Mouse (Mus musculus) macrophage (primary cell): ENCODE results near the gene Fhad1. TPM values are rescaled to one million over a fixed set of nuclear protein-coding genes. Genes with fewer than 3 reads are reported as not detected.

Source experiments
- H3K27ac ChIP-seq: fragments of 350-480 bp; formaldehyde crosslinking; 2 replicates; pipeline ENCODE4 v1.9.0; 2021
- H3K36me3 ChIP-seq: fragments of 350-480 bp; formaldehyde crosslinking; 2 replicates; pipeline ENCODE4 v1.9.0; 2021; ENCODE audit errors: inconsistent target
- H3K4me3 ChIP-seq: fragments of 350-480 bp; formaldehyde crosslinking; 2 replicates; pipeline ENCODE4 v1.9.0; 2021; ENCODE audit errors: inconsistent target
- H3K79me2 ChIP-seq: fragments of 350-480 bp; formaldehyde crosslinking; 2 replicates; pipeline ENCODE4 v1.9.0; 2021; ENCODE audit errors: inconsistent target
- WGBS: methylation state at CpG from one replicate; pipeline ENCODE4 v1.1.7; 2026; ENCODE audit warnings: inconsistent platforms; ENCODE audit not compliant: missing documents; 5-methylcytosine and 5-hydroxymethylcytosine counted together
- polyA plus RNA-seq: library from polyadenylated mRNA; stranded (reverse); fragments of 250-400 nt; gene quantifications from 3 replicates; pipeline ENCODE4 v1.2.4, GENCODE M21; 2018; ENCODE audit warnings: inconsistent platforms

Fhad1 gene
- polyA plus RNA-seq, 1 experiment from 2014 or later, result 5.4 TPM

DNA sequence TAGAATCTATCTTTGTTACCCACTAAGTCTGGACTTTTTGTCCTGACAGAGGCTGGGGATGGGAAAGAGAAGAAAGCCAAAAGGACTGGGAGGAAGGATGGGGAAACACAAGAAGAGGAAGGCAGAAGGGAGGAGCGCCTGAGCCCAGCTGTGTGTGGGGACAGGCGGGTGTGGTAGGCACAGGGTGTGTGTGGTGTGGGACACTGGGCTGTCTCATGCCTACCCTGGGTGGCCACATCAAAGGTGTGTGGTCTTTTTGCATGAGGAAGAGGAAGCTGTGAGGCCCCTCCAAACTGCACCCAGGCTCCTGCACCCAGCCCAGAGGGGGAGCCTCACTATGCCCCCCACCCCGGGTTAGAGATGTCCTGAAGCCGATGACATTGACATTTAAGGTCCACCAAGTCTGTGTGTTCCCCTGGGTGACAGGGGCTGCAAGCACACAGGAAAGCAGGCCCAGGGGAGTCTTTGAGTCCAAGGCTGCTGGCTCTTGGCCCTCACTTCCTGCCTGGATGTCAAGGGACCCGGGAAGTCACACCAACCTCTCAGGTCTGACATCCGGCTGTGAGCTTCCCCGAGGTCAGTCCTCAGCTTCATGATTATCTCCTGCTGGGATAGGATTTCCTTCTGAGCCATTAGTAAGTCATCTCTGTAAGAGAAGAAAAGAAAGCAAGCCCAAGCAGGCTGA lies 97.0 kb downstream of the Fhad1 start:
- WGBS, result 34% methylated on average over 7 of the region's 7 CpGs
- H3K4me3 ChIP-seq, result no peak overlapping the region
- H3K79me2 ChIP-seq, result no peaks in the 10 kb centered on the region
- no peak overlapping the region for H3K27ac ChIP-seq
- no peaks in the 10 kb centered on the region for H3K36me3 ChIP-seq

DNA sequence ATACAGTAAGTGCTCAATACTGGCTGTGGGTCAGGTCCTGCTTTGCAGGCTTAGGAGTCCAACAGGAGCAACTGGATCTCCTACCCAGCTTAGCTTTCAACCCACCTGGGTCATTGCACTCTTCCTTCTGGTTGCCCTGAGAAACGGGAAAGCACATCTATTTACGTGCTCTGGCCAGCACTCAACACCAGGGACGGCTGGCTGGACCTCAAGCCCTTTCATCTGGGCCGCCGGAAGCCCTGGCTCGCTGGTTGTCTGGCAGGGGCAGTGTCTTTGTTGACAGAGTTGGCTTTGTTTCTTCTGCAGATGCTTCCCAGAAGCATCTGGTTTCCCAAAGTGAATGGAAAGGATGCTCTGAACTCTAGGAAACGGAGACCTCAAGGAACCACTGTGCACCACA lies 100.8 kb downstream of the Fhad1 start:
- Histone ChIP-seq H3K79me2 (no peaks in the 10 kb centered on the region), H3K4me3 (no peak overlapping the region), H3K36me3 (no peaks in the 10 kb centered on the region), H3K27ac (no peak overlapping the region)
- 93% methylated on average over 7 of the region's 7 CpGs for WGBS

DNA sequence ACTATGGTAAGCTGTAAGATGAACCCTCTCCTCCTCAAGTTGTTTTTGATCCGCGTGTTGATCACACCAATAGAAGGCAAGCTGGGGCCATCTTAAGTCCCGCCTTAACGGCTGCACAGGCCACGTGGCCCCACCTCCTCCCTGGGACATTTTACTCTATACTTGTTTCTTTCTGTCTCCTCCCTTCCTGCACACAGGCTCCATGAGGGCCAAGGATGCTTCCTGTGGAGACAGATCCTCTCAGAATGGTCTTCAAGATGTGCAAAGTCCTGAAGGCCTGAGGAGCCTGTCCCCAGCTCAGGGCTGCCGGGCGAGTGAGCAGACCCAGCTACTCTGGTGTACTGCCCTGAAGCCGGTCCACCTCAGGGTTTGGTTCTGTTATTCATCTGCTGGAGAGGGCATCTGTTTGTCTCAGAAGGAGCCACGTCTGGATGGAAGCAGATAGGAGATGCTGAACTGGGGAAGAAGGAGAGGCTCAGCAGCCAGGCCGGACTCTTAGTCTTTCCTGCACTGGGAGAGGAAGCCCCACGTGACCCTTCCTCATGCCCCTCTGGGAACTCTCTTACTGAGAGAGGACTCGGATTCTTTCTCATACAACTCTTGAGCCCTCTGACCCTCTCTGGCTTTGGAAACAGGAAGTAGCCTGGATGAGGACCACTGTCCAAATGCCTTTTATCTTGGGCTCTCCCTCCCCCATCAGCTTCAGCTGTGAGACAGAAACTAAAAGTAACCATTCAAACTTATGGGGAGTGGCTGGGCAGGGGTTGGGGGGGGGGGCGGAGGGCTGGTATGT lies 101.5 kb downstream of the Fhad1 start:
- Histone ChIP-seq H3K27ac (no peak overlapping the region), H3K79me2 (no peaks in the 10 kb centered on the region), H3K4me3 (no peak overlapping the region), H3K36me3 (no peaks in the 10 kb centered on the region)
- WGBS, result 92% methylated on average over 13 of the region's 13 CpGs

DNA sequence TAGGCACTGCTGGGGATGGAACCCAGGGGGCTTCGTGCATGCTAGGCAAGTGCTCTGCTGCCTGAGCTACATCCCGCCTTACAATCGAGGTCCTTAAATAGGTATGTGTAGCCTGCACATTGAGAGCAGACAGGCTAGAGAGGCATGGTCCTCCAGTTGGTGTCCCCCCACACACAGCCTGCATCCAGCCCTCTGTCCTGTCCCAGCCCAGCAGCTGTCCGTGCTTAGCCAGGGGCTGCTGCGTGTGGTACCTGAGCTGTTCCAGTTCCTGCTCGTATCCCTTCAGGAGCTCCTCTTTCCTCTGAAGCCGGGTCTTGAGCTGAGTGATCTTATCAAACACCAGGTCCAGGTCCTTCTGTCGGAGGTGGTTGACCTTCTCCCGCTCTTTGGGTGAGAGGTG lies 110.2 kb downstream of the Fhad1 start:
- H3K79me2 ChIP-seq, result no peaks in the 10 kb centered on the region

DNA sequence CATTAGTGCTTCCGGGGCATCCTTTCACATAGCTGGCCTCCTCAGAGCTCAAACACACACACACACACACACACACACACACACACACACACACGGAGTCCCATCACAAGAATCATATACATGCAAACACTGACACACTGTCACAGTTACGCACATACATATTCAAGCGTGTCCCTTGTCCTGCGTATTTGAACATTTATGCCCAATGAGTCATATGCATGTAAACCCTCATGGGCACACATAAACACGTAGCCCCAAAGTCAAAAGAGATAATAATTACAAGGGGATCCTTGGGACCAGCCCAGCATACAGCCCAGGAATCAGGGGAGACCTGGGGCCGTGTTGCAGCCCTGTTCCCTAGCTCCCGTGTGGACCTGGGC lies 112.4 kb downstream of the Fhad1 start:
- H3K36me3 ChIP-seq, result no peaks in the 10 kb centered on the region
- no peak overlapping the region for H3K4me3 ChIP-seq
- H3K27ac ChIP-seq, result no peak overlapping the region
- 97% methylated on average over 7 of the region's 8 CpGs for WGBS
- H3K79me2 ChIP-seq, result no peaks in the 10 kb centered on the region

More for the DNA sequence above, 110.2 kb downstream of the Fhad1 start:
- H3K27ac ChIP-seq, result no peak overlapping the region
- H3K36me3 ChIP-seq, result no peaks in the 10 kb centered on the region
- H3K4me3 ChIP-seq, result no peak overlapping the region
- 95% methylated on average over 9 of the region's 9 CpGs for whole genome bisulfite sequencing

DNA sequence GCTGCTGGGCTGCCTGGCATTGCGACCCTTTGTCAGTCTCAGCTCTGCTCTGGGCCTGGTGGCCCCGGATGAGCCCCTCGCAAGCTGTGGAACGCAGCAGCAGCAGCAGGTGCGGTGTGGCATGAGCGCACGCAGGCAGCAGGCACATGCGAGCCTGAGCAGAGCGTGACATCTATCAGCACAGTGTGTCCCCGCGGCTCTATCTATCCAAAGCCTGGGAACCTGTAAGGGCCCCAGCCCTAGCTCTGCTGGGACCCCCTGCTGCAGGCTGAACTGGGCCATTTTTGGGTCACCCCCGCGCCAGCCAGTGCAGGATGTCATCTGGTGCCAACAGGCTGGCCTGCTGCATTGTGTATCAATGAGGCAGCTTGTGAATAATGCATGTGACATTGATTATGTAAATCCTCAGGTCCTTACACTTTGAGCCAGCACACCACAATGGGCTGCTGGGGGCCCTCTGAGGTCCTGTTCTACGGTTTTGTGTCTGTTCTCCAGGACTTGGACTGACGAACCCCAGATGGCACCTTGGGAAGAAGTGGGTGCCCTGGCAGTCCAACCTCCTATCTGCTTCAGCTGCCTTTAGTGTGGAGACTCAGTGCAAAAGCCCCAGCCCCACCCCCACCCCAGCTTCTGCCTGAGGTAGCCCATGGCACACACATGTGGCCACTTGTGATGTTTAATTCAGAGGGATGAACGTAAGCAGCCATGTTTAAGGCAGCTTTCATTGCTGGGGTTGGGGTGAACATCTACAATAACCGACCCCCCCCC lies 113.0 kb downstream of the Fhad1 start:
- Histone ChIP-seq H3K4me3 (no peak overlapping the region), H3K79me2 (no peaks in the 10 kb centered on the region), H3K27ac (no peak overlapping the region), H3K36me3 (no peaks in the 10 kb centered on the region)
- 93% methylated on average over 17 of the region's 17 CpGs for WGBS

DNA sequence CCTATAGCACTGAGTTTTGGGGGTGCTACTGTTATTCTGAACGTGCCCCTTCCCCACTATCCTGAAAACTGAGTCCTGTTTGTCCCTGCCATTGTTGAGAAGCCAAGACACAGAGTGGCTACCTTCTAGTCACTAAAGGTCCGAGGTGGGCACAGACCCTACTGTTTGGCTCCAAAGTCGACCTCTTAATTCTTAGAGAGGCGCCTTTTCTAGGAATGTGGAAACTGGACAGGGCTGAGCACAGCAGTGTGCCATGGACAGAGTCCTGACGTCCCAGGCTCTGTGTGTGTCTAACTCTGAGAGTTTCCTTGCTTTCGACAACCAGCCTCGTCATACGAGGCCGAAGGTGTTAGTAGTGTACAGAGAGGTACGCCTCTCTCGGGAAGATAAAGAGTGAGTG lies 114.5 kb downstream of the Fhad1 start:
- WGBS, result 93% methylated on average over 11 of the region's 11 CpGs
- Histone ChIP-seq H3K79me2 (no peaks in the 10 kb centered on the region), H3K36me3 (no peaks in the 10 kb centered on the region), H3K4me3 (no peak overlapping the region), H3K27ac (no peak overlapping the region)

DNA sequence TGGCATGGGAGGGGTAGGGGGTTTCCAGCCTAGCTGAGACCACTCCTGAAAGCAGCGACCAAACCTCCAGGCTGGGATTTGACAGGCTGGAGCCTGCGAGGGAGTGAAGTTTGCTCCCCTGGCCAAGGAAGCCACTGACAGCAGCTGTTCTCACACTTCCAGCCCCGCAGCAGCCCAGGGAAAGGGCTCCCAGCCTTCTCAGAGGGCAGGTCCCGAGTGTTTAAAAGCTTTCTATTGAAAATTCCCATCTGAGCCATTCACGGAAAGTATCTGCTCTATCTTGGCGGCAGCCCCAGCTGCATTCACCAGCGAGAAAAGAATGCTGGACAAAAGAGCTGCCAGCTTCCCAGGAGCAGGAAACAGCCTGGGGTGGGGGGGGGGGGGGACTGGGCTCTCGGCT lies 114.9 kb downstream of the Fhad1 start:
- H3K36me3 ChIP-seq, result no peaks in the 10 kb centered on the region
- 90% methylated on average over 8 of the region's 8 CpGs for WGBS
- H3K4me3 ChIP-seq, result no peak overlapping the region
- H3K27ac ChIP-seq, result no peak overlapping the region
- H3K79me2 ChIP-seq, result no peaks in the 10 kb centered on the region

DNA sequence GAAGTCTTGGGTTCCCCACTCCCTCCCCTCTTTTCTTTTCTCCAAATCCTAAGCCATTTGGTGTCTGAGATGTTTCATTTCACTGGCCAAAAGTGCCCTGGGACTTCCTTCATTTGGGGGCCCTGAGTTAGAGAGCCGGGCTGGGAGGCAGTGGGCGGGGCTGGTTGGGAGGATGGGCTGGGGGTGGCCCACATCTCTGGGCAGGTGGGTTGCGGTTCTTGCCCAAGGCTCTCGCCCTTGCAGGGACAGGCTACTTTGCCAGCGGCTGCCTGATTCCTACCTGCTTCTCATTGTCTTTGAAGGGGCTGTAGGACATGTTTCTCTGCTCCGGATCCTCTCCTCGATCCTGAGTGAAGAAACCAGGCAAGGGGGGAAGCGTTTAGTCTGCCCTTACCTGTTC lies 116.0 kb downstream of the Fhad1 start:
- Histone ChIP-seq H3K36me3 (no peaks in the 10 kb centered on the region), H3K27ac (no peak overlapping the region), H3K4me3 (no peak overlapping the region), H3K79me2 (no peaks in the 10 kb centered on the region)
- WGBS, result 89% methylated on average over 8 of the region's 8 CpGs

DNA sequence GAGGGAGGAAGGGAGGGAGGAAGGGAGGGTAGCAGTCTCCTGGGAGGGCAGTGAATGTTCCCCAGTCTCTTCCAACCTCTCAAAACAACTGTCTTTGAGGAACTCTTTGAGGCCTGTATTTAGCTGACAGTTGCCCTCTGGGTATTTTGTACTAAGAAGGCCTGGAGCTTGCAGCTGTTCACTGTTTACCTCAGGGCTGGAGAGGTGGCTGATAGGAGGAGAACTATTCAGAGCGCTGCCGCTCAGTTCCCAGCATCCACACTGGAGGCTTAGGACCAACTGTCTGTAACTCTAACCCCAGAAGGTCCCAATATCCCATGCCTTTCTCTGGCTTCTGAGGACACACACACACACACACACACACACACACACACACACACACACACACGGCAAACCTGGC lies 117.0 kb downstream of the Fhad1 start:
- Histone ChIP-seq H3K27ac (no peak overlapping the region), H3K4me3 (no peak overlapping the region), H3K36me3 (no peaks in the 10 kb centered on the region), H3K79me2 (no peaks in the 10 kb centered on the region)
- 76% methylated on average over 3 of the region's 3 CpGs for WGBS

DNA sequence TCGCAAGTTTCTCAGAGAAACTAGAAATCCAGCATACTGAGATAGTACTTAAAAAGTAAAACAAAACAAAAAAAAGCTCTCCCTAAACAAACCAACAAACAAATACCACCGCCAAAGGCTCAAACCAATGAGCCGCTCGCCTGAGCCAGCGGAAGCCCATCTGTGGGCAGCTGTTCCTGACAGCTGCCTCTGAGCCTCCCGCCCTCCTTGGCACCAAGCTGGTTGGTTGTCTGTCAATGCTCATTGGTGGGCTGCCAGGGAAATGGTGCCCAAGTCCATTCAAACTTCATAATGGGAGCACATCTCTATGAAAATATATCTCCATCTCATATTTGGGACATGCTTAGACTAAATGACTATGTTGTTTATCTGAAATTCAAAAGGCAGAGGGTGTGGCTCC lies 117.7 kb downstream of the Fhad1 start:
- Histone ChIP-seq H3K79me2 (no peaks in the 10 kb centered on the region), H3K36me3 (no peaks in the 10 kb centered on the region), H3K4me3 (no peak overlapping the region), H3K27ac (no peak overlapping the region)
- WGBS, result 94% methylated on average over 5 of the region's 6 CpGs

DNA sequence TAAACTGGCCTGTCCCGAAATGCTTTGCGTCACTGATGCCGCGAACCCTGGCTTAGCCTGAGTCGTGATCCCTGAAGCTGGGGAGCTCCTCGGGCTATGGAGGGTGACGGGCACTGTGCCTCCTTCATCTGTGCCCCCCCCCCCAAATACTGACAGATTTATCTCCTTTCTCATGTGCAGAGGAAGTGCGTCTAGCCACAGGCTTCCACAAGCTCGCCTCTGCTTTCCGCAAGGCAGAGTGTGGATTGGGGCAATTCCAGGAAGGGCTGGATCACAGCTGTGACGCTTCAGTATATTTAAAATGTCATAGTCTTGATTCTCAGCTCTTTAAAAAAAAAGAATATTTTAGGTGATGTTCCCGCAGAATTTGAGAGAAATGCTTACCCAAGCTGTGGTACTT lies 119.1 kb downstream of the Fhad1 start:
- no peaks in the 10 kb centered on the region for H3K79me2 ChIP-seq
- no peaks in the 10 kb centered on the region for H3K36me3 ChIP-seq
- WGBS, result 14% methylated on average over 12 of the region's 12 CpGs
- no peak overlapping the region for H3K27ac ChIP-seq
- H3K4me3 ChIP-seq, result no peak overlapping the region

DNA sequence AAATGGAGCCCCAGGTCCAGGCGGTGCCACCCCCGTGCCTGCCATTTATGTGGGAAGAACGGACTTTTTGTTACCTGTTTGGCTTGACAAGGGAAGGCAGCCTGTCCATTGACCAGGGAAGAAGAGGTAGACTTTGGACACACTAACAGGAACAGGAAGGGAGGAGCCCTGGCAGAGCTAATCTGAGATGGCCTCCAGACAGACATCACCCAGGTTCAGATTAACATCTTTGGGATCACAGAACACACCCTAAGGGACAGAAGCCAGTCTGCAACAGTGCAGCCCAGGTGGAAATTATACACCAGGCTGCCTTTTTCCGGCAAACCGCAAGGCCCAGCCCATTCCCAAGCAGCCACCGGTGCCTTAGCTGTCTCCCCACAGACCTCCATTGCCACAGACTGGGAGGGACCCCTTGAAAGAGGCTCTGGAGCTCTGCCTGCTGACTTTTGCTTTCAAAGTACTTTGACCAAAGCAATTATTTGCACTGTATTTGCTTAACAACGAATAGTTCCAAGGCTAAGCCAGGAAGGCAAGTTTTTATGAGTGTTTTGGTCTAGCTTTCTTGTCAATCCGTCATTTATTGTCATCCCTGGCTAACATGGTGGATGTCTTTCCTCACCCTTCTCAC lies 121.6 kb downstream of the Fhad1 start:
- Histone ChIP-seq H3K36me3 (no peaks in the 10 kb centered on the region), H3K4me3 (no peak overlapping the region), H3K27ac (no peak overlapping the region), H3K79me2 (no peaks in the 10 kb centered on the region)
- WGBS, result 87% methylated on average over 8 of the region's 8 CpGs

DNA sequence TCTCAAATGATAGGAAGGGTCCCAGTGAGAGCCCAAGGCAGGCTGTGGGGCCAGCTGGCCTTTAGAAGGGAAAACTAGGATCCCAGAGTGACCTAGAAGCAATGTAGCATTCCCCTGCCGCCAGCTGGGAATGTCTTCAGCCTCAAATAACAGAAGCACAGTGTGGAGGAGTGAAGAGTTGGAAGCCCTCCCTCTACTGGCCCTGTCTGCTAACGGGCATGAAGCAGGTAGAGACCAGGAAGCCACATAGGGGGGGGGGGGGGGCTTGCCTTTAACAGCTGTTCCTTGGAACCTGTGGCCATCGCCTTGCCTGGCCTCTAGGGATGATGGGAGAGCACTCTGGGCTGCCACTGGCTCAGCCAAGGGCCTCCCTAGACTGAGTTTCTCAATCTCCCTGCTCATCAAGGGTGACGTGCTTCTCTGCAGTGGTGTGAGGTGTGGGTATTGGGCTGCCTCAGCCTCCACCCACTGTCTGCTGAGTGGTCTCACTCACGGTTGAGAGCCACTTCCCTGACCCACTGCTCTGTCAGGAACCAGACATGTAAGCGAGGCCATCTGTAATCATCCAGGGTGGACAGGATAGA lies 128.4 kb downstream of the Fhad1 start:
- 47% methylated on average over 6 of the region's 6 CpGs for WGBS

More for the DNA sequence above, 128.4 kb downstream of the Fhad1 start:
- H3K27ac ChIP-seq, result no peak overlapping the region
- no peaks in the 10 kb centered on the region for H3K79me2 ChIP-seq
- no peak overlapping the region for H3K4me3 ChIP-seq
- H3K36me3 ChIP-seq, result no peaks in the 10 kb centered on the region
